Mouse (Mus musculus): ENCODE data around the gene Muc13. TPM values are rescaled to one million over a fixed set of nuclear protein-coding genes. Genes with fewer than 3 reads are reported as not detected.

The Muc13 gene
- under 1 TPM in 1 of 2 experiments, not detected in 1; 0.10 TPM for total RNA-seq (2021)

GRCm38 (mm10) chr16:33793846-33794791 is at the start of gene Muc13:
Muc13 (plus strand) TSS chr16:33794037.
- intact Hi-C loops (cut with DNase I) = no loop called here
- no peak for DNase-seq (ENCODE audit: low spot score)

- no peak for DNase-seq (ENCODE audit: low spot score)
- intact Hi-C loops (cut with DNase I) = loop anchor here (5.0 to 10.0 kb wide), 2 partner anchors 52 to 360 kb away; partner anchors contain the start of gene Zfp148
These were observed 49.0 kb upstream of the Muc13 start for GRCm38 (mm10) chr16:33744622-33745419.

GRCm38 (mm10) chr16:33745457-33745856 is 48.4 kb upstream of the Muc13 start:
- no peak for DNase-seq (ENCODE audit: low spot score)
- intact Hi-C loops (cut with DNase I) = loop anchor here (5.0 to 10.0 kb wide), 2 partner anchors 52 to 361 kb away; partner anchors contain the start of gene Zfp148

- no peak for DNase-seq (ENCODE audit: low spot score)
- intact Hi-C loops (cut with DNase I) = loop anchor here (5.0 to 10.0 kb wide), 2 partner anchors 51 to 361 kb away; partner anchors contain the start of gene Zfp148
These were observed 47.7 kb upstream of the Muc13 start for GRCm38 (mm10) chr16:33746074-33746676.

- no peak for DNase-seq (ENCODE audit: low spot score)
- intact Hi-C loops (cut with DNase I) = loop anchor here (5.0 to 10.0 kb wide), 2 partner anchors 50 to 363 kb away; partner anchors contain the start of gene Zfp148
These were observed 46.4 kb upstream of the Muc13 start for GRCm38 (mm10) chr16:33747346-33747954.

- DNase-seq (ENCODE audit: low spot score) = no peak
- intact Hi-C loops (cut with DNase I) = loop anchor here (5.0 to 10.0 kb wide), 2 partner anchors 49 to 363 kb away; partner anchors contain the start of gene Zfp148
These were observed 45.8 kb upstream of the Muc13 start for GRCm38 (mm10) chr16:33747994-33748393.

- DNase-seq (ENCODE audit: low spot score) = no peak
- intact Hi-C loops (cut with DNase I) = no loop called here
These were observed 42.7 kb upstream of the Muc13 start for GRCm38 (mm10) chr16:33751152-33751551.

- intact Hi-C loops (cut with DNase I) = no loop called here
- no peak for DNase-seq (ENCODE audit: low spot score)
These were observed 42.2 kb upstream of the Muc13 start for GRCm38 (mm10) chr16:33751590-33751989.

GRCm38 (mm10) chr16:33752904-33753578 is 40.8 kb upstream of the Muc13 start:
- DNase-seq (ENCODE audit: low spot score) = no peak

GRCm38 (mm10) chr16:33755293-33755692 is 38.5 kb upstream of the Muc13 start:
- intact Hi-C loops (cut with DNase I) = no loop called here
- no peak for DNase-seq (ENCODE audit: low spot score)

More at GRCm38 (mm10) chr16:33752904-33753578, 40.8 kb upstream of the Muc13 start:
- intact Hi-C loops (cut with DNase I) = no loop called here

GRCm38 (mm10) chr16:33755961-33756360 is 37.9 kb upstream of the Muc13 start:
- DNase-seq (ENCODE audit: low spot score) = no peak
- intact Hi-C loops (cut with DNase I) = no loop called here

GRCm38 (mm10) chr16:33756396-33756795 is 37.4 kb upstream of the Muc13 start:
- intact Hi-C loops (cut with DNase I) = no loop called here
- DNase-seq (ENCODE audit: low spot score) = no peak

GRCm38 (mm10) chr16:33759207-33759606 is 34.6 kb upstream of the Muc13 start:
- no peak for DNase-seq (ENCODE audit: low spot score)
- intact Hi-C loops (cut with DNase I) = no loop called here

- intact Hi-C loops (cut with DNase I) = no loop called here
These were observed 33.3 kb upstream of the Muc13 start for GRCm38 (mm10) chr16:33760542-33760941.

GRCm38 (mm10) chr16:33760996-33761395 is 32.8 kb upstream of the Muc13 start:
- intact Hi-C loops (cut with DNase I) = no loop called here
- no peak for DNase-seq (ENCODE audit: low spot score)

More at GRCm38 (mm10) chr16:33760542-33760941, 33.3 kb upstream of the Muc13 start:
- DNase-seq (ENCODE audit: low spot score) = no peak

GRCm38 (mm10) chr16:33764501-33765193 is 29.2 kb upstream of the Muc13 start:
- intact Hi-C loops (cut with DNase I) = no loop called here
- no peak for DNase-seq (ENCODE audit: low spot score)

- intact Hi-C loops (cut with DNase I) = no loop called here
- no peak for DNase-seq (ENCODE audit: low spot score)
These were observed 28.4 kb upstream of the Muc13 start for GRCm38 (mm10) chr16:33765477-33765876.

GRCm38 (mm10) chr16:33766309-33766708 is 27.5 kb upstream of the Muc13 start:
- DNase-seq (ENCODE audit: low spot score) = no peak
- intact Hi-C loops (cut with DNase I) = no loop called here
